In the genomic region with DNA sequence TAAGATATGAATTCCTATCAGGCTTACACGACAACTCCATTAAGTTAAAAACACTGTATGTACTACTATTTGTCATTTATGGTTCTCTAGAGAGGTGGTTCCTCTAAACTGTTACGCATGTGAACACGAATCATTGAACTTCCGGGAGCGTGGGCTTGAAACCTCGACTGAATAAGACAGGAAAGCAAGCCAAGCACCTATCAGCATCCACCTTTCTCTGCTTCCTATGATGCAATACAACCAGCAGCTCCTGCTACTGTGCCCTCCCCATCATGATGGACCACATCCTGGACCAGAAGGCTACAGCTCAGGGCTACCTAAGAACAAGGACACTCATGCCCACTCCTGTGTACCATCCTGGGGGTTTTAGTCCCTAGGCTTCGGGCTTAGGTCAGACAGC, we compare ENCODE assay signal across 28 mouse cellular contexts. TPM values are rescaled to one million over a fixed set of nuclear protein-coding genes. Genes with fewer than 3 reads are reported as not detected.
A peak's percentile ranks its signal among the peaks of the same experiment; 100 is the strongest.
DNase-seq lines count a peak whose midpoint lies in the region; ATAC-seq lines count a peak whose summit lies in the region.
"Had no signal": no experiment of that assay in that cellular context is flagged by ENCODE, and none has a peak within 500 bp of the region (broad histone marks: within the 10 kb centered on the region; RNA-seq: fewer than 3 reads in every experiment).

No protein-coding gene starts in this region.

- intact Hi-C loops in heart, postnatal 25 days (cut with DNase I): no loop called here

- no peak overlapping the region for H3K27ac ChIP-seq in neural tube, embryonic 15.5 days (replicated peaks)
- H3K27ac ChIP-seq: embryonic facial prominence, embryonic 13.5 days; gastrocnemius, adult 2 months; left cerebral cortex, adult 2 months; liver, embryonic 12.5 days had no signal

- no peak overlapping the region for H3K4me2 ChIP-seq in neural tube, embryonic 15.5 days
- H3K4me2 ChIP-seq: embryonic facial prominence, embryonic 13.5 days; liver, embryonic 12.5 days had no signal

- H3K4me1 ChIP-seq in neural tube, embryonic 15.5 days: no peaks in the 10 kb centered on the region
- H3K4me1 ChIP-seq: liver, embryonic 12.5 days had no signal

- no peak for DNase-seq in neural tube, embryonic 10.5 days (ENCODE audit: extremely low spot score, low spot score)
- DNase-seq in left cerebral cortex, adult 8-10 months (ENCODE audit: low spot score in 2 of 2): no peak
- DNase-seq in heart, postnatal 25 days (ENCODE audit: low spot score): no peak
- DNase-seq: adrenal gland, postnatal 10 days; cerebellum, adult 11-12 months; cerebellum, postnatal 10 days; gastrocnemius, adult 2 months; gastrocnemius, postnatal 36 days; heart, postnatal 14 days; kidney, adult 8-10 months; kidney, postnatal 10 days; left cerebral cortex, postnatal 4 days; liver, postnatal 0 days; lung, postnatal 36 days; midbrain, embryonic 14.5 days; thymus, postnatal 14 days had no signal

- H3K9me3 ChIP-seq in neural tube, embryonic 15.5 days (replicated peaks): no peaks in the 10 kb centered on the region
- H3K9me3 ChIP-seq: embryonic facial prominence, embryonic 13.5 days; liver, embryonic 12.5 days had no signal

- 0 out of 2 replicates have a peak overlapping the region, but pooled peaks have one; percentile 7 for H3K9ac ChIP-seq in neural tube, embryonic 15.5 days (replicated peaks)
- H3K9ac ChIP-seq: embryonic facial prominence, embryonic 13.5 days; liver, embryonic 12.5 days; liver, postnatal 0 days had no signal

- ATAC-seq in neural tube, embryonic 15.5 days (ENCODE audit: low FRiP score): no peak
- peak; percentile 42; the same call in 1 of the 2 replicates for ATAC-seq in granulocyte monocyte progenitor cell, adult 5-6 weeks (replicated peaks; ENCODE audit: poor library complexity, severe bottlenecking)
- 0 out of 2 replicates have a peak, but pooled peaks have one; percentile 26 for ATAC-seq in megakaryocyte progenitor cell, adult 5-6 weeks (replicated peaks; ENCODE audit: poor library complexity)
- ATAC-seq in cerebellum, adult (ENCODE audit: insufficient number of reproducible peaks, low FRiP score, low TSS enrichment): no peak
- ATAC-seq: forebrain, embryonic 16.5 days; hindbrain, embryonic 16.5 days; intestine, embryonic 16.5 days; liver, embryonic 12.5 days; liver, postnatal 0 days had no signal

- WGBS in neural tube, embryonic 15.5 days: 67% methylated on average over 7 of the region's 7 CpGs

- H3K27me3 ChIP-seq in neural tube, embryonic 15.5 days (replicated peaks): no peaks in the 10 kb centered on the region
- H3K27me3 ChIP-seq: CH12.LX; embryonic facial prominence, embryonic 13.5 days had no signal

- H3K4me3 ChIP-seq in neural tube, embryonic 15.5 days (replicated peaks): no peak overlapping the region
- H3K4me3 ChIP-seq: embryonic facial prominence, embryonic 13.5 days; erythroblast, embryonic 14.5 days; gastrocnemius, adult 2 months; left cerebral cortex, adult 2 months; liver, embryonic 12.5 days had no signal

- no peaks in the 10 kb centered on the region for H3K36me3 ChIP-seq in neural tube, embryonic 15.5 days
- H3K36me3 ChIP-seq: embryonic facial prominence, embryonic 13.5 days; liver, embryonic 12.5 days had no signal

RNA-seq across cellular contexts. Expression of a gene that starts 24.1 kb away (rescaled TPM):
- polyA plus RNA-seq in neural tube, embryonic 15.5 days (2015; fragmentation: Nextera tagmentation; extraction: Ambion mirVana): 23.1 and 24.7 TPM in 2 replicates
- 7.5 and 9.6 TPM in 2 replicates for total RNA-seq in granulocyte monocyte progenitor cell, adult 5-6 weeks (2014; fragmentation: Nextera tagmentation)
- 7.2 and 11.9 TPM in 2 replicates for total RNA-seq in granulocyte monocyte progenitor cell, adult 5-6 weeks (2017)
- total RNA-seq in megakaryocyte progenitor cell, adult 5-6 weeks (2015): 5.5 and 6.5 TPM in 2 replicates
- total RNA-seq in megakaryocyte progenitor cell, adult 5-6 weeks (2017): 8.8 and 11.2 TPM in 2 replicates
- 10 to 100 TPM; 14.6 to 17.8 (median 16.6) TPM for total RNA-seq in left cerebral cortex, adult 8-10 months (2022)
- 10 to 100 TPM; 25.8 to 31.2 TPM for total RNA-seq in heart, postnatal 25 days (2021)

RNA-seq across cellular contexts. Expression of a gene that starts 36.3 kb away (rescaled TPM):
- 44.1 and 50.9 TPM in 2 replicates for polyA plus RNA-seq in neural tube, embryonic 15.5 days (2015; fragmentation: Nextera tagmentation; extraction: Ambion mirVana)
- total RNA-seq in granulocyte monocyte progenitor cell, adult 5-6 weeks (2014; fragmentation: Nextera tagmentation): 48.8 and 48.9 TPM in 2 replicates
- 59.3 and 74.0 TPM in 2 replicates for total RNA-seq in granulocyte monocyte progenitor cell, adult 5-6 weeks (2017)
- 36.4 and 42.8 TPM in 2 replicates for total RNA-seq in megakaryocyte progenitor cell, adult 5-6 weeks (2015)
- 69.8 and 74.7 TPM in 2 replicates for total RNA-seq in megakaryocyte progenitor cell, adult 5-6 weeks (2017)
- total RNA-seq in left cerebral cortex, adult 8-10 months (2022): 10 to 100 TPM; 19.8 to 30.9 (median 20.8) TPM
- total RNA-seq in heart, postnatal 25 days (2021): 10 to 100 TPM; 16.9 to 18.8 TPM

Comparison
In these comparisons a context has a peak if more than half of its experiments do, and no peak if none do; other contexts are left out.
1. ATAC-seq: peak in granulocyte monocyte progenitor cell, adult 5-6 weeks (single experiment) and megakaryocyte progenitor cell, adult 5-6 weeks (single experiment); none in neural tube, embryonic 15.5 days (single experiment) and cerebellum, adult (single experiment).